Mouse (Mus musculus) lung, embryonic 16.5 days (tissue): Measurements from ENCODE around the gene Clasp1. TPM values are rescaled to one million over a fixed set of nuclear protein-coding genes. Genes with fewer than 3 reads are reported as not detected.

Source experiments
- ATAC-seq: fragments of 200-750 bp; cut with Nextera tagmentation; 2 replicates; pipeline ENCODE4 v1.8.0; 2017; ENCODE audit warnings: low read depth, mild to moderate bottlenecking, moderate library complexity
- H3K27ac ChIP-seq: fragments of 300-500 bp; sonication (generic); 2 replicates; pipeline ENCODE4 v1.5.1; 2014; ENCODE audit warnings: mild to moderate bottlenecking, control low read depth, low read length
- H3K27me3 ChIP-seq: fragments of 300-500 bp; sonication (generic); 2 replicates; pipeline ENCODE4 v1.6.1; 2014; ENCODE audit warnings: low read depth, low read length, mixed read lengths; ENCODE audit not compliant: control insufficient read depth, insufficient read depth
- H3K36me3 ChIP-seq: fragments of 300-500 bp; sonication (generic); 2 replicates; pipeline ENCODE4 v1.6.1; 2014; ENCODE audit warnings: low read length; ENCODE audit not compliant: control insufficient read depth, insufficient read depth
- H3K4me1 ChIP-seq: fragments of 300-500 bp; sonication (generic); replicated peaks from 2 replicates; pipeline ENCODE4 v1.6.1; 2014; ENCODE audit warnings: low read length, mixed read lengths; ENCODE audit not compliant: control insufficient read depth, insufficient read depth
- H3K4me2 ChIP-seq: fragments of 300-500 bp; sonication (generic); 2 replicates; pipeline ENCODE4 v1.6.1; 2014; ENCODE audit warnings: low read depth, low read length, control low read depth
- H3K4me3 ChIP-seq: fragments of 300-500 bp; sonication (generic); 2 replicates; pipeline ENCODE4 v1.5.1; 2014; ENCODE audit warnings: mild to moderate bottlenecking, low read length, control low read depth
- H3K9ac ChIP-seq: fragments of 300-500 bp; sonication (generic); 2 replicates; pipeline ENCODE4 v1.6.1; 2014; ENCODE audit warnings: low read length, control low read depth
- H3K9me3 ChIP-seq: fragments of 300-500 bp; sonication (generic); 2 replicates; pipeline ENCODE4 v1.6.1; 2016; ENCODE audit warnings: low read length; ENCODE audit not compliant: control insufficient read depth
- WGBS: fragments of 180-500 bp; shearing (Covaris S2); extraction: QIAGEN DNeasy Blood & Tissue Kit; methylation state at CpG from one replicate; pipeline ENCODE4 v1.1.7; 2014; 5-methylcytosine and 5-hydroxymethylcytosine counted together
- polyA plus RNA-seq: library from polyadenylated mRNA; unstranded; fragments of >200 nt; fragmentation: Nextera tagmentation; extraction: Ambion mirVana; gene quantifications from 2 replicates; pipeline ENCODE4 v1.2.1, GENCODE M21; 2015

Clasp1 gene
- polyA plus RNA-seq, 1 experiment from 2014 or later: 37.6 TPM

- H3K9me3 ChIP-seq: no peaks in the 10 kb centered on the region
- no peaks in the 10 kb centered on the region for H3K27me3 ChIP-seq
- 82% methylated on average over 8 of the region's 8 CpGs for whole genome bisulfite sequencing
- no peak overlapping the region for H3K27ac ChIP-seq
- no peaks in the 10 kb centered on the region for H3K4me1 ChIP-seq
- H3K4me3 ChIP-seq: no peak overlapping the region
- no peak for ATAC-seq
- H3K36me3 ChIP-seq: peaks cover 6% of the 10 kb centered on the region
- H3K9ac ChIP-seq: no peak overlapping the region
- H3K4me2 ChIP-seq: no peak overlapping the region
These were observed 30.5 kb downstream of the Clasp1 start for GRCm38 (mm10) chr1:118419399-118419798.

- ATAC-seq: no peak
- Histone ChIP-seq H3K9ac (no peak overlapping the region), H3K4me3 (no peak overlapping the region), H3K36me3 (peaks cover 6% of the 10 kb centered on the region), H3K27ac (no peak overlapping the region), H3K9me3 (no peaks in the 10 kb centered on the region), H3K4me1 (no peaks in the 10 kb centered on the region), H3K27me3 (no peaks in the 10 kb centered on the region), H3K4me2 (no peak overlapping the region)
- WGBS: 56% methylated on average over 3 of the region's 3 CpGs
These were observed 32.3 kb downstream of the Clasp1 start for GRCm38 (mm10) chr1:118421149-118421548.

- Histone ChIP-seq H3K36me3 (peaks cover 6% of the 10 kb centered on the region), H3K27ac (no peak overlapping the region), H3K4me3 (no peak overlapping the region), H3K9me3 (no peaks in the 10 kb centered on the region), H3K9ac (no peak overlapping the region), H3K27me3 (no peaks in the 10 kb centered on the region), H3K4me2 (no peak overlapping the region), H3K4me1 (no peaks in the 10 kb centered on the region)
- no peak for ATAC-seq
- 89% methylated on average over 6 of the region's 6 CpGs for WGBS
These were observed 34.0 kb downstream of the Clasp1 start for GRCm38 (mm10) chr1:118422812-118423211.

GRCm38 (mm10) chr1:118425982-118426381, 37.1 kb downstream of the Clasp1 start:
- Histone ChIP-seq H3K9ac (no peak overlapping the region), H3K4me1 (peaks cover 4% of the 10 kb centered on the region), H3K27ac (no peak overlapping the region), H3K4me3 (no peak overlapping the region), H3K9me3 (no peaks in the 10 kb centered on the region), H3K27me3 (no peaks in the 10 kb centered on the region), H3K36me3 (peaks cover 4% of the 10 kb centered on the region; the same call in 1 of the 2 replicates), H3K4me2 (no peak overlapping the region)
- ATAC-seq: no peak
- WGBS: 79% methylated on average over 2 of the region's 2 CpGs

GRCm38 (mm10) chr1:118428354-118429084, 39.7 kb downstream of the Clasp1 start:
- no peaks in the 10 kb centered on the region for H3K9me3 ChIP-seq
- no peak overlapping the region for H3K9ac ChIP-seq
- 0 out of 2 replicates have a peak, but pooled peaks cover under 1% of the 10 kb centered on the region for H3K36me3 ChIP-seq
- WGBS: 67% methylated on average over 6 of the region's 6 CpGs
- no peak overlapping the region for H3K4me2 ChIP-seq
- no peak overlapping the region for H3K4me3 ChIP-seq
- H3K4me1 ChIP-seq: peaks cover 4% of the 10 kb centered on the region
- no peaks in the 10 kb centered on the region for H3K27me3 ChIP-seq
- ATAC-seq: no peak
- H3K27ac ChIP-seq: no peak overlapping the region

- no peaks in the 10 kb centered on the region for H3K36me3 ChIP-seq
- H3K4me3 ChIP-seq: no peak overlapping the region
- no peak overlapping the region for H3K9ac ChIP-seq
- peaks cover 8% of the 10 kb centered on the region for H3K4me1 ChIP-seq
- no peak overlapping the region for H3K27ac ChIP-seq
- ATAC-seq: no peak
- WGBS: 79% methylated on average over 4 of the region's 4 CpGs
- H3K4me2 ChIP-seq: no peak overlapping the region
- no peaks in the 10 kb centered on the region for H3K27me3 ChIP-seq
- no peaks in the 10 kb centered on the region for H3K9me3 ChIP-seq
These were observed 42.7 kb downstream of the Clasp1 start for GRCm38 (mm10) chr1:118431548-118431947.

GRCm38 (mm10) chr1:118435001-118435473, 46.2 kb downstream of the Clasp1 start:
- H3K9ac ChIP-seq: no peak overlapping the region
- no peak overlapping the region for H3K4me3 ChIP-seq
- peaks cover 5% of the 10 kb centered on the region; the same call in 1 of the 2 replicates for H3K4me1 ChIP-seq
- WGBS: 55% methylated on average over 10 of the region's 10 CpGs
- ATAC-seq: no peak
- no peak overlapping the region for H3K4me2 ChIP-seq
- H3K27ac ChIP-seq: no peak overlapping the region
- no peaks in the 10 kb centered on the region for H3K9me3 ChIP-seq
- H3K36me3 ChIP-seq: no peaks in the 10 kb centered on the region
- no peaks in the 10 kb centered on the region for H3K27me3 ChIP-seq

GRCm38 (mm10) chr1:118437856-118438255, 49.0 kb downstream of the Clasp1 start:
- WGBS: 88% methylated on average over 4 of the region's 4 CpGs
- no peak overlapping the region for H3K4me3 ChIP-seq
- no peaks in the 10 kb centered on the region for H3K36me3 ChIP-seq
- ATAC-seq: no peak
- peaks cover 5% of the 10 kb centered on the region; the same call in 1 of the 2 replicates for H3K4me1 ChIP-seq
- no peak overlapping the region for H3K9ac ChIP-seq
- no peak overlapping the region for H3K4me2 ChIP-seq
- H3K9me3 ChIP-seq: no peaks in the 10 kb centered on the region
- no peaks in the 10 kb centered on the region for H3K27me3 ChIP-seq
- H3K27ac ChIP-seq: no peak overlapping the region

- H3K4me1 ChIP-seq: peaks cover 5% of the 10 kb centered on the region; the same call in 1 of the 2 replicates
- H3K9me3 ChIP-seq: no peaks in the 10 kb centered on the region
- no peak overlapping the region for H3K9ac ChIP-seq
- no peak overlapping the region for H3K4me2 ChIP-seq
- H3K36me3 ChIP-seq: no peaks in the 10 kb centered on the region
- no peaks in the 10 kb centered on the region for H3K27me3 ChIP-seq
- no peak for ATAC-seq
- H3K4me3 ChIP-seq: no peak overlapping the region
- no peak overlapping the region for H3K27ac ChIP-seq
These were observed 49.5 kb downstream of the Clasp1 start for GRCm38 (mm10) chr1:118438332-118438731.
